Mouse (Mus musculus) T-helper 2 cell (primary cell): Measurements from ENCODE around the gene Myo15b.
"Not testable (repeated sequence)": the region's sequence is repeated elsewhere in the genome, so short reads cannot be mapped to it uniquely, and the experiment has no call there.

Experiments used
- in situ Hi-C: fragments of 300-600 bp; cut with MboI, MseI; formaldehyde crosslinking; loops from one replicate; pipeline ENCODE4 v1.15.1; 2025; ENCODE audit warnings: high pct_unique_total_duplicates

Gene Myo15b

DNA sequence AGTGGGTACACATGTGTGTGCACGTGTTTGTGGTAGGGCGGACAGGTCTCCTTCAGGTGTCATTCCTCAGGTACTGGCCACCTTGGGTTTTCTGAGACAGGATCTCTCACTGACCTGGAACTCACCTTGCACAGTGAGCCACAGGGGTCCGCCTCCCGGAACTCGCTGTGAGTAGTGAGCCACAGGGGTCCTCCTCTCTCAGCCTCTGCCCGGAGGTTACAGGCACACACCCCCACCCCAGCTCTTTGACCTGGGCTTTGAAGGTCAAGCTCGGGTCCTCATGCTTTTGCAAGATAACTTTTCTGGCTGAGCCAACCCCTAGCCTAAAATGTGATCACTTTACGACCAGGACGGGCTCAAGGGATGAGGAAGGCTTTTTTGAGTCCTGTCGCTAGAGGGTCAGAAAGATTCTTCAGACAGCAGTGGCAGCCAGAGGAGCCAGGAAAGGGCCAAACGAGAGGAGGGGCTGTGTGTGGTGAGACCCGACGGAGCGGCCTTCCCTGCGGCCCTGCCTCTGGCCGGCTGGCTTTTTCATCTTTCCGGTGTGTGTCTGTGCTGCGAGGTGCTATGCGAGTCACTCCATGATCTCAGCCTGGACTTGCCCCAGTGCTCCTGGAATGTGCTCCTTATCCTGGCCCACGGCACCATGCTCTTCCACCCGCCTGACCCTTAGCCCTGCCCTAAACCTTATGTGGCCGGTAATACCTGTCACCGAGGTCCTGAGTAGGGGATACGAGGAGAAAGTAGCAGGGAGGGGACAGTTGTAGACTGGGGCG, 27.5 kb upstream of the Myo15b start:
- in situ Hi-C loops: no loop called here

DNA sequence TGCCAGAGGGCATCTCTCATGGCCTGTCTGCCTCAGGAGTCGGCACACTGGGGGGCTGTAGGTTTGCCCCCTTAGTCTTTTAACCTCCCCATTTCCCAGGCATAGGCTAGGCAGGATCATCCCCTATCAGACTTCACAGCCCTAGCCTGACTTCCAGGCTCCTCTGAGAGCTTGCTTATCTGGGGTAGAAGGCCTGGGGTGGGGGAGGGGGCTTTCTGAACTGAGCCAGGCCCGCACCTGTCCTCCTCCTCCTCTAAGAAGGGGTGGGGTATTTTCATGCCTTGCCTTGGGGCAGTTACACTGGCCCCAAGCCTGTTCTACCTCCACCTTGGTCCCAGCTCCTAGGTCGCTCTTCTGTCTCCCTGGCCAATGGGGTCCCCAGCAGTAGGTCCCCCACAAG, 26.7 kb upstream of the Myo15b start:
- in situ Hi-C loops: no loop called here

DNA sequence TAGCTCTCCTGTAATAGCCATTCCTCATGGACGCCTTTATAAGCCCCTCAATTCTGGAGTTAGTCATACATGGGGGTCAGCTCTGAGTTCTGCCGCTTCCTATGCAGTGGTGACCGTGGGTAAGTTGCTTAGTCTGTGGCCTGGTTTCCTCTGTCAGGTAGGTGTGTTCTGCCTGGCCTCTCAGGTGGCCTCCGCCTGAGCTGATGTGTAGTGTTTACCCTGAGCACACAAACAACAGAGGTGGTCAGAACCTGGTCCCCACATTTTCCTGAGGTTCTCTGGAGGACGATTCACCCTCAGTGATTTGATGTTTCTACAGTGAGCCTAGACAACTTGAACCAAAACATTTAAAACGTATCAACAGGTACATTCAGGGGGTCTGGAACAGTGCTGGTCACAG, 26.1 kb upstream of the Myo15b start:
- in situ Hi-C loops: no loop called here

- in situ Hi-C loops: no loop called here
Measured at GRCm38 (mm10) chr11:115832523-115832922, 25.7 kb upstream of the Myo15b start.

DNA sequence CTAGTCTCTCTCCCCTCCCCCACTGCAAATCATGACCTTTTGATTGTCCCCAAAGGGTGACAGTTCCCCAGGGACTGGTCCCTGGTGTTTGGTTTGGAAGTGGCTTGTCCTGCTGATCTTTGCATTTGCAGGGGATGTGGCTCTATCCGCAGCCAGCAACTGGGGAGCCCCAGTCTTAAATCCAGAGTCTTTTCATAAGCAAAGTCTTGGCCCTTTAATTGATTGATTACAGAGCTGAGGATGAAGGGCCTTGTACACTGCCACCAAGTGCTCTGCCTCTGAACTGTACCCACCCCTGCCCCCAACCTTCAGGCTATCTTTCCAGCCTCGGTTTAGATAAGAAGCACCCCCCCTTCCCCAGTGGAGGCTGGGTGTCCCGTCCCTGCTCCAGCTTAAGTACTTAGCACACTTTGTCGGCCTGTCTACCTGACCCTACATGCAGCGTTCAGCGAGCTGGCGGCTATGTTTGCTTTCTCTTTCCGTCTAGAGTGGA, 25.1 kb upstream of the Myo15b start:
- in situ Hi-C loops: no loop called here

GRCm38 (mm10) chr11:115834033-115834432, 24.2 kb upstream of the Myo15b start:
- in situ Hi-C loops: no loop called here

- in situ Hi-C loops: no loop called here
Measured at GRCm38 (mm10) chr11:115836656-115837395, 21.4 kb upstream of the Myo15b start.

- in situ Hi-C loops: no loop called here
Measured at GRCm38 (mm10) chr11:115837606-115838345, 20.4 kb upstream of the Myo15b start.

GRCm38 (mm10) chr11:115838895-115839311, 19.3 kb upstream of the Myo15b start:
- in situ Hi-C loops: no loop called here

DNA sequence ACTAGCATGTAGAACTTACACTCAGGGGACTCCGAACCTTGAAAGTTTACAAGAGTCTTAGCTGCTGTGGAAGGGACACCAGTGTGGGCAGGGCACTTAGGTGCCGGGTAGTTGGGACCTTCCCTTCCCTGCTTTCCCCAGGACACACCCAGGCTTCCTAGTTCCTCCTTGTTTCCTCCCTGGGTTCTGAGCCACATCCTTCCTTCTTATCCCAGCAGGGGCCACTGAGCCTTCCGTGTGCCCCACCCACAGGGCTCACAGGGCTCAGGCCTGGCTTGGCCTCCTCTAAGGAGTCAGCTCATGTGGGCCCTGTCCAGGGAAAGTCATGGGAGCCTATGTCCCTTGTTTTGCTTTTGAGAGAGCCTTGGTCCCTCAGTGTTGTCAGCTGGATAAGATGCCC, 18.5 kb upstream of the Myo15b start:
- in situ Hi-C loops: no loop called here

DNA sequence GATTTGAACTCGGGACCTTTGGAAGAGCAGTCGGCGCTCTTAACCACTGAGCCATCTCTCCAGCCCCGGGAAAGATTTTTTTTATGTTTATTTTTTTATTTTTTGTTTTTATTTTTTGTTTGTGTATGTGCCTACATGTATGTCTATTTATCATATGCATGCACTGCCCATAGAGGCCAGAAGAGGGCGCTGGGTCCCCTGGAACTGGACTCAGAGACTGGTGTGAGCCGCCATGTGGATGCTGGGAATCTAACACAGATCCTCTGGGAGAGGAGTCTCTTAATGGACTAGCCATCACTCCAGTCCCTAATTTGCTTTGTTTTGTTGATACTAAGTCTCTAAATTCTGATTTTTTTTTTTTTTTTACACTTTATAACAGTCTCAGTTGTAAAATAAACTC, 17.2 kb upstream of the Myo15b start:
- in situ Hi-C loops: no loop called here

DNA sequence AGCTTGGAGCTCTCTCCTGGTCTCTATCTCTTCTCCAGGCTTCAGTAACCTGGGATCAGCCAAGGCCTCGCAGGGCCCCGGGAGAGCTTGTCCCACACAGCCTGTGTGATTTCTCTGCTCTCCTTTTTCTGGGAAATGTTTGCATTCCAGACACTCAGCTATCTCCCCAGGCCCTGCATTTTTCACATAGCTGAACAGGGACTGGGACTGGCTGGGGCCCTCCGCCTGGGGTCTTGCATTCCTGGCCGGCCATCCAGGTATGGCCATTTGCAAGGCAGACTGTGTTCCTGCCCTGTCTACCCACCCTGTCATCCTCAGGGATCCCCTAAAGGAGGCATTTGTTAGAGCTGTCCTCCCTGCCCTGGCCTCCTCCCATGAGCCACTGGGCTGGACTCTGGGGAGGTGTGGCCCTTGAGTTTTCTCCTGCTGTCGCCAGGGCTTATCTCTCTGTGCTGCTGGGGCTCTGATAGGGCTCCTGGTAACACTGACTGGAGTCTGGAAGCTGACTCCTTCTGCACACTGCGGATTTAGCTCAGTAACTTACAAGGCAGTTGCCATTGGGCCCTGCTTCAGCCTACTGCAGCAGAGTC, 16.1 kb upstream of the Myo15b start:
- in situ Hi-C loops: no loop called here

- in situ Hi-C loops: no loop called here
Measured at GRCm38 (mm10) chr11:115843141-115843890, 14.9 kb upstream of the Myo15b start.

GRCm38 (mm10) chr11:115843891-115844239, 14.3 kb upstream of the Myo15b start:
- in situ Hi-C loops: no loop called here

DNA sequence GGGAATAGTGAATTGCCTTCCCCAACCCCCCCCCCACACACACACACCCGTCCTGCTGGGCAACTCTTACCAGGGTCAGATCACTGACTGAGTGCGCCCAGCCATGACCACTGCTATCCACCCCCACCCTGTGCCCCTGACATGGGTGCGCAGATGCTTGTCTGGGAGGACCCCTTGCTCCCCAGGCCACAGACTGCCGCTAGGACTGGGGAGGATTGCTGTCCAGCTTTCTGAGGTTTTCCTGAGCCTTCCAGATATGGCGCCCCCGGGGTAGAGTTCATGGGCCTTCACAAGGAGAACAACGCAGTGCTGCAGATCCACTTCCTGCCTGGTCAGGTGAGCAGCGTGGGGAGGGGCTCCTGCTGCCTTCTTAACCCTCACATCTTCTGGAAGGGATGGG, 14.0 kb upstream of the Myo15b start:
- in situ Hi-C loops: no loop called here

- in situ Hi-C loops: no loop called here
Measured at GRCm38 (mm10) chr11:115845819-115846218, 12.4 kb upstream of the Myo15b start.

- in situ Hi-C loops: no loop called here
Measured at GRCm38 (mm10) chr11:115854674-115855073, 3.5 kb upstream of the Myo15b start.

- in situ Hi-C loops: not testable (repeated sequence)
Measured at GRCm38 (mm10) chr11:115857146-115857545, 1.1 kb upstream of the Myo15b start.

GRCm38 (mm10) chr11:115857936-115858335, 270 bp upstream of the Myo15b start:
- in situ Hi-C loops: no loop called here

GRCm38 (mm10) chr11:115859143-115859945, 1.1 kb downstream of the Myo15b start:
- in situ Hi-C loops: no loop called here
